Mouse (Mus musculus) liver, embryonic 12.5 days (tissue): ENCODE data around the gene Arhgap32. TPM values are rescaled to one million over a fixed set of nuclear protein-coding genes. Genes with fewer than 3 reads are reported as not detected.
A peak's percentile ranks its signal among the peaks of the same experiment; 100 is the strongest.

Source experiments
- ATAC-seq: fragments of 200-750 bp; cut with Nextera tagmentation; 2 replicates; pipeline ENCODE4 v1.8.0; 2017; ENCODE audit warnings: moderate number of reproducible peaks, mild to moderate bottlenecking, moderate library complexity
- H3K27ac ChIP-seq: fragments of 300-500 bp; sonication (generic); 2 replicates; pipeline ENCODE4 v1.5.1; 2016; ENCODE audit warnings: mild to moderate bottlenecking
- H3K27me3 ChIP-seq: fragments of 300-500 bp; sonication (generic); replicated peaks from 2 replicates; pipeline ENCODE4 v1.6.1; 2016; ENCODE audit warnings: mild to moderate bottlenecking, moderate library complexity
- H3K36me3 ChIP-seq: fragments of 300-500 bp; sonication (generic); 2 replicates; pipeline ENCODE4 v1.6.1; 2016; ENCODE audit warnings: mild to moderate bottlenecking, moderate library complexity
- H3K4me1 ChIP-seq: fragments of 300-500 bp; sonication (generic); 2 replicates; pipeline ENCODE4 v1.6.1; 2016
- H3K4me2 ChIP-seq: fragments of 300-500 bp; sonication (generic); 2 replicates; pipeline ENCODE4 v1.6.1; 2016; ENCODE audit warnings: mild to moderate bottlenecking, moderate library complexity
- H3K4me3 ChIP-seq: fragments of 300-500 bp; sonication (generic); 2 replicates; pipeline ENCODE4 v1.5.1; 2016; ENCODE audit warnings: mild to moderate bottlenecking, moderate library complexity
- H3K9ac ChIP-seq: fragments of 300-500 bp; sonication (generic); 2 replicates; pipeline ENCODE4 v1.6.1; 2016; ENCODE audit warnings: mild to moderate bottlenecking, moderate library complexity
- H3K9me3 ChIP-seq: fragments of 300-500 bp; sonication (generic); replicated peaks from 2 replicates; pipeline ENCODE4 v1.6.1; 2016; ENCODE audit warnings: mild to moderate bottlenecking, moderate library complexity
- WGBS: fragments of 180-500 bp; shearing (Covaris S2); methylation state at CpG from one replicate; pipeline ENCODE4 v1.1.7; 2016; ENCODE audit not compliant: insufficient replicate concordance; 5-methylcytosine and 5-hydroxymethylcytosine counted together
- polyA plus RNA-seq: library from polyadenylated mRNA; unstranded; fragments of >200 nt; fragmentation: Nextera tagmentation; extraction: Ambion mirVana; gene quantifications from 2 replicates; pipeline ENCODE4 v1.2.1, GENCODE M21; 2016

Arhgap32 gene
- polyA plus RNA-seq = 0.56 and 0.80 TPM in 2 replicates

GRCm38 (mm10) chr9:32115786-32116185, at the start of gene Arhgap32:
Arhgap32 (plus strand) TSS chr9:32116136.
- H3K27me3 ChIP-seq = no peaks in the 10 kb centered on the region
- H3K36me3 ChIP-seq = no peaks in the 10 kb centered on the region
- no peak for ATAC-seq
- WGBS = 68% methylated on average over 1 of the region's 1 CpGs
- H3K9ac ChIP-seq = no peak within 1 kb of the TSS
- no peak within 1 kb of the TSS for H3K4me3 ChIP-seq
- peaks cover 19% of the 10 kb centered on the region for H3K4me1 ChIP-seq
- H3K4me2 ChIP-seq = no peak within 1 kb of the TSS
- no peak within 1 kb of the TSS for H3K27ac ChIP-seq
- H3K9me3 ChIP-seq = no peaks in the 10 kb centered on the region

GRCm38 (mm10) chr9:32072778-32073177, 43.2 kb upstream of the Arhgap32 start:
- Histone ChIP-seq H3K36me3 (no peaks in the 10 kb centered on the region), H3K27ac (no peak overlapping the region), H3K4me2 (no peak overlapping the region), H3K4me3 (no peak overlapping the region), H3K9me3 (no peaks in the 10 kb centered on the region), H3K9ac (no peak overlapping the region), H3K4me1 (no peaks in the 10 kb centered on the region), H3K27me3 (no peaks in the 10 kb centered on the region)
- no peak for ATAC-seq
- WGBS = 69% methylated on average over 6 of the region's 6 CpGs

GRCm38 (mm10) chr9:32088106-32088776, 27.7 kb upstream of the Arhgap32 start:
- H3K9ac ChIP-seq = no peak overlapping the region
- WGBS = 60% methylated on average over 4 of the region's 4 CpGs
- no peak overlapping the region for H3K4me2 ChIP-seq
- no peak overlapping the region for H3K4me3 ChIP-seq
- H3K4me1 ChIP-seq = peaks cover 10% of the 10 kb centered on the region
- no peak overlapping the region for H3K27ac ChIP-seq
- no peaks in the 10 kb centered on the region for H3K27me3 ChIP-seq
- H3K9me3 ChIP-seq = no peaks in the 10 kb centered on the region
- ATAC-seq = no peak
- H3K36me3 ChIP-seq = no peaks in the 10 kb centered on the region

- Histone ChIP-seq H3K4me3 (no peak overlapping the region), H3K4me2 (no peak overlapping the region), H3K9me3 (no peaks in the 10 kb centered on the region), H3K9ac (no peak overlapping the region), H3K36me3 (no peaks in the 10 kb centered on the region), H3K27ac (no peak overlapping the region), H3K4me1 (peaks cover 14% of the 10 kb centered on the region), H3K27me3 (no peaks in the 10 kb centered on the region)
- 59% methylated on average over 3 of the region's 3 CpGs for WGBS
- no peak for ATAC-seq
These were observed 27.1 kb upstream of the Arhgap32 start for GRCm38 (mm10) chr9:32088882-32089281.

- no peak for ATAC-seq
- Histone ChIP-seq H3K9me3 (no peaks in the 10 kb centered on the region), H3K27me3 (no peaks in the 10 kb centered on the region), H3K4me2 (no peak overlapping the region), H3K9ac (no peak overlapping the region), H3K36me3 (no peaks in the 10 kb centered on the region), H3K4me1 (peaks cover 32% of the 10 kb centered on the region), H3K4me3 (no peak overlapping the region), H3K27ac (no peak overlapping the region)
- 36% methylated on average over 2 of the region's 2 CpGs for WGBS
These were observed 22.5 kb upstream of the Arhgap32 start for GRCm38 (mm10) chr9:32093456-32093855.

GRCm38 (mm10) chr9:32094351-32095120, 21.4 kb upstream of the Arhgap32 start:
- ATAC-seq = no peak
- no peaks in the 10 kb centered on the region for H3K9me3 ChIP-seq
- no peaks in the 10 kb centered on the region for H3K27me3 ChIP-seq
- H3K27ac ChIP-seq = no peak overlapping the region
- no peaks in the 10 kb centered on the region for H3K36me3 ChIP-seq
- H3K4me2 ChIP-seq = no peak overlapping the region
- WGBS = 37% methylated on average over 13 of the region's 13 CpGs
- no peak overlapping the region for H3K4me3 ChIP-seq
- peaks cover 43% of the 10 kb centered on the region for H3K4me1 ChIP-seq
- no peak overlapping the region for H3K9ac ChIP-seq

GRCm38 (mm10) chr9:32095511-32095910, 20.4 kb upstream of the Arhgap32 start:
- no peak for ATAC-seq
- no peaks in the 10 kb centered on the region for H3K9me3 ChIP-seq
- H3K4me3 ChIP-seq = no peak overlapping the region
- no peak overlapping the region for H3K9ac ChIP-seq
- no peak overlapping the region for H3K4me2 ChIP-seq
- H3K4me1 ChIP-seq = peaks cover 51% of the 10 kb centered on the region
- 70% methylated on average over 4 of the region's 4 CpGs for WGBS
- no peak overlapping the region for H3K27ac ChIP-seq
- H3K27me3 ChIP-seq = no peaks in the 10 kb centered on the region
- no peaks in the 10 kb centered on the region for H3K36me3 ChIP-seq

- no peaks in the 10 kb centered on the region for H3K9me3 ChIP-seq
- no peak overlapping the region for H3K27ac ChIP-seq
- no peak overlapping the region for H3K4me3 ChIP-seq
- peaks cover 59% of the 10 kb centered on the region for H3K4me1 ChIP-seq
- no peak for ATAC-seq
- WGBS = 70% methylated on average over 7 of the region's 7 CpGs
- H3K36me3 ChIP-seq = no peaks in the 10 kb centered on the region
- H3K4me2 ChIP-seq = no peak overlapping the region
- H3K27me3 ChIP-seq = no peaks in the 10 kb centered on the region
- no peak overlapping the region for H3K9ac ChIP-seq
These were observed 19.4 kb upstream of the Arhgap32 start for GRCm38 (mm10) chr9:32096541-32096940.

- Histone ChIP-seq H3K4me2 (no peak overlapping the region), H3K36me3 (no peaks in the 10 kb centered on the region), H3K27me3 (no peaks in the 10 kb centered on the region), H3K9me3 (no peaks in the 10 kb centered on the region), H3K4me3 (no peak overlapping the region), H3K9ac (no peak overlapping the region), H3K4me1 (peaks cover 64% of the 10 kb centered on the region), H3K27ac (no peak overlapping the region)
- WGBS = 88% methylated on average over 4 of the region's 4 CpGs
- no peak for ATAC-seq
These were observed 18.8 kb upstream of the Arhgap32 start for GRCm38 (mm10) chr9:32097123-32097522.

- H3K27me3 ChIP-seq = no peaks in the 10 kb centered on the region
- 34% methylated on average over 9 of the region's 9 CpGs for WGBS
- ATAC-seq = peak; percentile 89
- H3K4me2 ChIP-seq = no peak overlapping the region
- 0 out of 2 replicates have a peak overlapping the region, but pooled peaks have one; percentile 44 for H3K9ac ChIP-seq
- peaks cover 67% of the 10 kb centered on the region for H3K4me1 ChIP-seq
- peak overlapping the region; percentile 77 for H3K27ac ChIP-seq
- H3K36me3 ChIP-seq = no peaks in the 10 kb centered on the region
- H3K9me3 ChIP-seq = no peaks in the 10 kb centered on the region
- H3K4me3 ChIP-seq = no peak overlapping the region
These were observed 17.3 kb upstream of the Arhgap32 start for GRCm38 (mm10) chr9:32098425-32099155.

GRCm38 (mm10) chr9:32100561-32100960, 15.4 kb upstream of the Arhgap32 start:
- ATAC-seq = no peak
- H3K36me3 ChIP-seq = no peaks in the 10 kb centered on the region
- H3K27me3 ChIP-seq = no peaks in the 10 kb centered on the region
- H3K9me3 ChIP-seq = no peaks in the 10 kb centered on the region
- no peak overlapping the region for H3K4me3 ChIP-seq
- no peak overlapping the region for H3K4me2 ChIP-seq
- H3K9ac ChIP-seq = no peak overlapping the region
- peak overlapping the region; percentile 63; the same call in 1 of the 2 replicates for H3K27ac ChIP-seq
- WGBS = 72% methylated on average over 8 of the region's 8 CpGs
- H3K4me1 ChIP-seq = peaks cover 64% of the 10 kb centered on the region

- peak; percentile 82 for ATAC-seq
- H3K9ac ChIP-seq = no peak overlapping the region
- no peak overlapping the region for H3K4me2 ChIP-seq
- H3K36me3 ChIP-seq = no peaks in the 10 kb centered on the region
- H3K4me1 ChIP-seq = peaks cover 61% of the 10 kb centered on the region
- 35% methylated on average over 2 of the region's 2 CpGs for WGBS
- peak overlapping the region; percentile 65; the same call in 1 of the 2 replicates for H3K27ac ChIP-seq
- no peak overlapping the region for H3K4me3 ChIP-seq
- no peaks in the 10 kb centered on the region for H3K27me3 ChIP-seq
- H3K9me3 ChIP-seq = no peaks in the 10 kb centered on the region
These were observed 14.4 kb upstream of the Arhgap32 start for GRCm38 (mm10) chr9:32101488-32101887.
